Mouse (Mus musculus) CD4-positive naive resting alpha-beta T cell, adult 76 days (primary cell): ENCODE measurements around the gene Ndel1. TPM values are rescaled to one million over a fixed set of nuclear protein-coding genes. Genes with fewer than 3 reads are reported as not detected.

Experiments used
- total RNA-seq: library from RNA; stranded (reverse); gene quantifications from one replicate; pipeline ENCODE4 v1.2.4, GENCODE M21; 2023

Gene Ndel1
- 90.2 TPM for total RNA-seq

DNA sequence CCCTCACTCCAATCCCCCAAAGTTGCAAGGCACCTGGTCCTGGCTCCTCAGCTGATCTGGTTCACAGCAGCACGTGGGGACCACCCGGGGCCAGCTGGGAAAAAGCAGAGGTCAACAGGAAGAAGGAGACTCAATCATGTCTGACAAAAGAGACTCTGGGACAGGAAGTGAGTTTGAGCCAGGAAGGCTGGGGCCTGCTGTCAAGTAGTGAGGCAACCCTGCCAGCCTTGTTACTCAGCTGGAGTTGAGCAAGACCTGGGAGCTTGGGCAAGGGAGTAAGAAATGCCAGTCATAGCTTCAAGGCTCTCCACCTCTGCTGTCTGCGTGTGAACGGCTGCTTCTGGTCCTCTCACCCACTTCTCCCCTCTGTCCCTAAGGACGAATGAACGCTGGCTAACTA, at the start of gene Ndel1:
TSS of gene Ndel1 (minus strand) at position 111 of the 400 bp plus-strand sequence.

GRCm38 (mm10) chr11:68901351-68902046, 29.8 kb upstream of the Ndel1 start, which contains the start of gene Rpl26:
Gene Rpl26 (plus strand): TSS chr11:68901583.

DNA sequence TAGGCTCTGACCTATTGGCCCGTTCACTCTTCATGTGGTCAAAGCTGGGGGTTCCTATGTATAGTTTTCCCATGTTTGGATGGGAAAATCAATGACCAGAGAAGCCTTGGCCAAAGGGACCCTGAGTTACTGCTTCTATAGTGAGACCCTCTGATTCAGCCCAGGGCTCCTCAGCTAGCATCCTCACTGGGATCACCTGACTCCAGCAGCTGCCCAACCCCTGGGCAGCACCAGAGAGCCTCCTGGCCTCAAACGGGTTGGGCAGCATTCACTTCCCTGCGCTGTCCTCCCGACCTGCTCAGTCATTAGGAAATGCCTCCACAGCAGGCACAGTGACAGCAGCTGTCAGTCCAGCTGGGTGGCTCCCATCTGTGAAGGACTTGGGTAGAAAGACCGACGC, 16.6 kb upstream of the Ndel1 start, which contains the start of gene Rnf222:
TSS of gene Rnf222 (plus strand) at position 301 of the 400 bp plus-strand sequence.

Other genes starting within 250 kb of the Ndel1 start
- 0.21 TPM for gene Myh10, start 180.3 kb downstream of the Ndel1 start, total RNA-seq
- gene Rnf222, start 16.7 kb upstream of the Ndel1 start, total RNA-seq: not detected
- gene Rpl26, start 29.7 kb upstream of the Ndel1 start, total RNA-seq: 2,913 TPM
- not detected for gene Odf4, start 55.2 kb upstream of the Ndel1 start, total RNA-seq
- 0.50 TPM for gene Arhgef15, start 85.6 kb upstream of the Ndel1 start, total RNA-seq
- gene Slc25a35, start 96.3 kb upstream of the Ndel1 start, total RNA-seq: 2.9 TPM
- gene Rangrf, start 103.3 kb upstream of the Ndel1 start, total RNA-seq: 2.8 TPM
- gene Pfas, start 136.6 kb upstream of the Ndel1 start, total RNA-seq: 20.6 TPM
- gene Ctc1, start 144.1 kb upstream of the Ndel1 start, total RNA-seq: 19.9 TPM
- gene Aurkb, start 173.8 kb upstream of the Ndel1 start, total RNA-seq: 1.5 TPM
- gene Borcs6, start 187.9 kb upstream of the Ndel1 start, total RNA-seq: 9.1 TPM
- gene Tmem107, start 198.9 kb upstream of the Ndel1 start, total RNA-seq: not detected
- gene Vamp2, start 216.6 kb upstream of the Ndel1 start, total RNA-seq: 260 TPM
- gene Per1, start 223.4 kb upstream of the Ndel1 start, total RNA-seq: 696 TPM
- gene Hes7, start 248.5 kb upstream of the Ndel1 start, total RNA-seq: not detected